Comparison of ENCODE assay signal across 26 mouse cellular contexts in the genomic region with DNA sequence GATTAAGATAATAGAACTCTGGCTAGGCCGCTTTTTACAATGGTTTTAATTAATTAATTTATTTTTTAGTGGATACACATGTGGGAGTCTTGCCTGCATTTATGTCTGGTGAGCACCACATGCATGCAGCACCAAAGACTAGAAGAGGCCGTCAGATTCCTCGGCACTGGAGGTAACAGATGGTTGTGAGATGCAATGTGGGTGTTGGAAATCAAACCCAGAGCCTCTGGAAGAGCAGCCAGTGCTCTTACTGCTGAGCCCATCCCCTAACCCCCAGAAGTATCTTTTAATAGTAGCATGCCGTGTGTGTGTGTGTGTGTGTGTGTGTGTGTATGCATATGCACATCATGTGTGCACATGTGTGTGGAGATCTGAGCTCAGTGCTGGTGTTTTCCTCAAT. TPM values are rescaled to one million over a fixed set of nuclear protein-coding genes. Genes with fewer than 3 reads are reported as not detected.
DNase-seq lines count a peak whose midpoint lies in the region; ATAC-seq and TF ChIP-seq lines count a peak whose summit lies in the region.
"Had no signal": no experiment of that assay in that cellular context is flagged by ENCODE, and none has a peak within 500 bp of the region (broad histone marks: within the 10 kb centered on the region; RNA-seq: fewer than 3 reads in every experiment).

No protein-coding gene starts in this region.

- no peaks in the 10 kb centered on the region for H3K27me3 ChIP-seq in embryonic facial prominence, embryonic 14.5 days (replicated peaks; ENCODE audit: control insufficient read depth, insufficient read depth, low read length)
- H3K27me3 ChIP-seq: forebrain, embryonic 15.5 days; heart, embryonic 15.5 days; hindbrain, embryonic 15.5 days; limb, embryonic 12.5 days; liver, embryonic 15.5 days; Patski had no signal

- H3K4me2 ChIP-seq in embryonic facial prominence, embryonic 14.5 days (ENCODE audit: low read depth, low read length), result no peak overlapping the region
- H3K4me2 ChIP-seq: forebrain, embryonic 15.5 days; heart, embryonic 15.5 days; hindbrain, embryonic 15.5 days; limb, embryonic 12.5 days; liver, embryonic 15.5 days; lung, embryonic 14.5 days had no signal

- H3K4me1 ChIP-seq in embryonic facial prominence, embryonic 14.5 days (ENCODE audit: control insufficient read depth, insufficient read depth, low read length), result peaks cover 7% of the 10 kb centered on the region; the same call in 1 of the 2 replicates
- H3K4me1 ChIP-seq: heart, embryonic 15.5 days; liver, embryonic 15.5 days had no signal

- H3K36me3 ChIP-seq in embryonic facial prominence, embryonic 14.5 days (ENCODE audit: control insufficient read depth, insufficient read depth, low read length), result no peaks in the 10 kb centered on the region
- H3K36me3 ChIP-seq: forebrain, embryonic 10.5 days; forebrain, embryonic 15.5 days; heart, embryonic 10.5 days; heart, embryonic 15.5 days; hindbrain, embryonic 15.5 days; limb, embryonic 12.5 days had no signal

- no peak overlapping the region for H3K4me3 ChIP-seq in left cerebral cortex, adult 2 months
- H3K4me3 ChIP-seq in embryonic facial prominence, embryonic 14.5 days (ENCODE audit: low read depth, low read length), result no peak overlapping the region
- H3K4me3 ChIP-seq: forebrain, embryonic 10.5 days; forebrain, embryonic 15.5 days; heart, embryonic 10.5 days; heart, embryonic 15.5 days; hindbrain, embryonic 15.5 days; limb, embryonic 12.5 days; liver, embryonic 15.5 days had no signal

- 59% methylated on average over 4 of the region's 4 CpGs for WGBS in embryonic facial prominence, embryonic 14.5 days

- peak overlapping the region; percentile 53; the same call in 1 of the 2 replicates for H3K27ac ChIP-seq in left cerebral cortex, adult 2 months
- no peak overlapping the region for H3K27ac ChIP-seq in embryonic facial prominence, embryonic 14.5 days (replicated peaks; ENCODE audit: low read depth, low read length)
- H3K27ac ChIP-seq: forebrain, embryonic 10.5 days; heart, embryonic 10.5 days; heart, embryonic 15.5 days; hindbrain, embryonic 15.5 days; liver, embryonic 15.5 days had no signal

- intact Hi-C loops in left cerebral cortex, adult 2 months (cut with DNase I), result no loop called here

- H3K9me3 ChIP-seq in embryonic facial prominence, embryonic 14.5 days (ENCODE audit: control insufficient read depth, low read length), result no peaks in the 10 kb centered on the region
- H3K9me3 ChIP-seq: forebrain, embryonic 10.5 days; forebrain, embryonic 15.5 days; heart, embryonic 10.5 days; heart, embryonic 15.5 days; hindbrain, embryonic 15.5 days; limb, embryonic 12.5 days; liver, embryonic 15.5 days had no signal

- no peak overlapping the region for H3K9ac ChIP-seq in embryonic facial prominence, embryonic 14.5 days (ENCODE audit: low read depth, low read length)
- H3K9ac ChIP-seq: forebrain, embryonic 15.5 days; heart, embryonic 15.5 days; hindbrain, embryonic 15.5 days; limb, embryonic 12.5 days; liver, embryonic 15.5 days; lung, embryonic 14.5 days had no signal

- ATAC-seq in embryonic facial prominence, embryonic 14.5 days (ENCODE audit: low read depth), result no peak
- ATAC-seq: forebrain, embryonic 15.5 days; inflammation-experienced regulatory T-cells, adult 6 months; Patski had no signal

- DNase-seq in frontal cortex, adult 2 months (ENCODE audit: extremely low spot score in 1 of 2, low spot score in 1 of 2), result peak; percentile 29 to 46
- no peak for DNase-seq in frontal cortex, postnatal 14 days (ENCODE audit: low spot score in 2 of 2)
- DNase-seq in left cerebral cortex, adult 2 months (ENCODE audit: extremely low spot score in 1 of 2, low spot score in 2 of 2), result no peak
- no peak for DNase-seq in left cerebral cortex, adult 11 months (ENCODE audit: low spot score)
- DNase-seq in embryonic facial prominence, embryonic 14.5 days (ENCODE audit: low spot score), result peak; percentile 62
- peak; percentile 73 for DNase-seq in telencephalon, adult 2 months (ENCODE audit: low read depth, low spot score)
- DNase-seq in thymus, postnatal 0 days (ENCODE audit: low spot score), result no peak
- DNase-seq: adrenal gland, postnatal 10 days; cerebellum, adult 11 months; cerebellum, adult 9-11 months; gastrocnemius, postnatal 25 days; heart, postnatal 36 days; kidney, adult 11 months; kidney, postnatal 14 days; lung, embryonic 14.5 days; lung, postnatal 14 days; midbrain, embryonic 14.5 days had no signal

- TF ChIP-seq CTCF in left cerebral cortex, adult 2 months (IDR thresholded peaks at IDR 0.05), result no peak

RNA-seq across cellular contexts. Expression of gene Cir1, which starts 32.7 kb away (rescaled TPM):
- polyA plus RNA-seq in frontal cortex, adult 2 months (2012; rRNA removed), result 30.5 and 35.5 TPM in 2 replicates
- total RNA-seq in left cerebral cortex, adult 2 months (2021), result 10 to 100 TPM; 26.3 to 27.1 TPM
- polyA plus RNA-seq in embryonic facial prominence, embryonic 14.5 days (2014; fragmentation: Nextera tagmentation; extraction: Ambion mirVana), result 23.8 and 25.5 TPM in 2 replicates
- 29.7 and 30.9 TPM in 2 replicates for polyA plus RNA-seq in thymus, postnatal 0 days (2015; fragmentation: Nextera tagmentation; extraction: Ambion mirVana)

RNA-seq across cellular contexts. Expression of gene Scrn3, which starts 32.8 kb away (rescaled TPM):
- 25.5 and 26.0 TPM in 2 replicates for polyA plus RNA-seq in frontal cortex, adult 2 months (2012; rRNA removed)
- 10 to 100 TPM; 17.8 to 19.5 TPM for total RNA-seq in left cerebral cortex, adult 2 months (2021)
- 12.7 and 14.2 TPM in 2 replicates for polyA plus RNA-seq in embryonic facial prominence, embryonic 14.5 days (2014; fragmentation: Nextera tagmentation; extraction: Ambion mirVana)
- polyA plus RNA-seq in thymus, postnatal 0 days (2015; fragmentation: Nextera tagmentation; extraction: Ambion mirVana), result 7.1 and 7.6 TPM in 2 replicates

RNA-seq across cellular contexts. Expression of gene Gpr155, which starts 41.2 kb away (rescaled TPM):
- 20.9 and 25.1 TPM in 2 replicates for polyA plus RNA-seq in frontal cortex, adult 2 months (2012; rRNA removed)
- 10 to 100 TPM; 32.1 to 32.9 TPM for total RNA-seq in left cerebral cortex, adult 2 months (2021)
- polyA plus RNA-seq in embryonic facial prominence, embryonic 14.5 days (2014; fragmentation: Nextera tagmentation; extraction: Ambion mirVana), result 7.1 and 7.9 TPM in 2 replicates
- polyA plus RNA-seq in thymus, postnatal 0 days (2015; fragmentation: Nextera tagmentation; extraction: Ambion mirVana), result 2.6 and 2.8 TPM in 2 replicates

Comparison
In these comparisons a context has a peak if more than half of its experiments do, and no peak if none do; other contexts are left out.
1. DNase-seq: peak in frontal cortex, adult 2 months (2 of 2), embryonic facial prominence, embryonic 14.5 days (single experiment) and telencephalon, adult 2 months (single experiment); none in frontal cortex, postnatal 14 days (0 of 2), left cerebral cortex, adult 2 months (0 of 2), left cerebral cortex, adult 11 months (single experiment) and thymus, postnatal 0 days (single experiment).